Mouse (Mus musculus): ENCODE measurements around the gene Tmem107. TPM values are rescaled to one million over a fixed set of nuclear protein-coding genes. Genes with fewer than 3 reads are reported as not detected.

Gene Tmem107
- total RNA-seq, 2 experiments from 2014 or later, result 23.3 to 28.0 TPM

GRCm38 (mm10) chr11:69096987-69097900 is 26.6 kb downstream of the Tmem107 start:
- intact Hi-C loops (cut with DNase I), result loop anchor here (5.0 kb wide), 1 partner anchor 315 kb away; the partner anchor contains the start of gene Kdm6b
- DNase-seq (ENCODE audit: extremely low spot score in 1 of 2, low spot score in 2 of 2), result peak; percentile 96 to 98
- peak overlapping the region; percentile 99 for H3K27ac ChIP-seq
- H3K4me3 ChIP-seq, result peak overlapping the region; percentile 87
- no peak for TF ChIP-seq CTCF (IDR thresholded peaks at IDR 0.05)

- TF ChIP-seq CTCF (IDR thresholded peaks at IDR 0.05), result no peak
- no peak for DNase-seq (ENCODE audit: extremely low spot score in 1 of 2, low spot score in 2 of 2)
- peak overlapping the region; percentile 87 for H3K4me3 ChIP-seq
- intact Hi-C loops (cut with DNase I), result loop anchor here (5.0 kb wide), 1 partner anchor 314 kb away; the partner anchor contains the start of gene Kdm6b
- H3K27ac ChIP-seq, result peak overlapping the region; percentile 99
These were observed 27.6 kb downstream of the Tmem107 start for GRCm38 (mm10) chr11:69098039-69098761.

GRCm38 (mm10) chr11:69098762-69099091 is 28.1 kb downstream of the Tmem107 start:
- intact Hi-C loops (cut with DNase I), result loop anchor here (5.0 kb wide), 1 partner anchor 314 kb away; the partner anchor contains the start of gene Kdm6b
- peak overlapping the region; percentile 99 for H3K27ac ChIP-seq
- no peak for TF ChIP-seq CTCF (IDR thresholded peaks at IDR 0.05)
- H3K4me3 ChIP-seq, result peak overlapping the region; percentile 87
- peak; percentile 96 to 97 for DNase-seq (ENCODE audit: extremely low spot score in 1 of 2, low spot score in 2 of 2)

GRCm38 (mm10) chr11:69099177-69099914 is 28.7 kb downstream of the Tmem107 start:
- no peak for TF ChIP-seq CTCF (IDR thresholded peaks at IDR 0.05)
- no peak for DNase-seq (ENCODE audit: extremely low spot score in 1 of 2, low spot score in 2 of 2)
- Histone ChIP-seq H3K27ac (peak overlapping the region; percentile 99), H3K4me3 (peak overlapping the region; percentile 87)
- intact Hi-C loops (cut with DNase I), result loop anchor here (5.0 kb wide), 1 partner anchor 313 kb away; the partner anchor contains the start of gene Kdm6b

- DNase-seq (ENCODE audit: extremely low spot score in 1 of 2, low spot score in 2 of 2), result peak; percentile 93 to 94
- peak; percentile 18 for TF ChIP-seq CTCF (IDR thresholded peaks at IDR 0.05)
- Histone ChIP-seq H3K4me3 (peak overlapping the region; percentile 87), H3K27ac (peak overlapping the region; percentile 99)
- intact Hi-C loops (cut with DNase I), result loop anchor here (5.0 kb wide), 1 partner anchor 312 kb away; the partner anchor contains the start of gene Kdm6b
These were observed 29.3 kb downstream of the Tmem107 start for GRCm38 (mm10) chr11:69099915-69100345.

GRCm38 (mm10) chr11:69100639-69101360 is 30.2 kb downstream of the Tmem107 start:
- Histone ChIP-seq H3K4me3 (peak overlapping the region; percentile 87), H3K27ac (peak overlapping the region; percentile 99)
- DNase-seq (ENCODE audit: extremely low spot score in 1 of 2, low spot score in 2 of 2), result no peak
- intact Hi-C loops (cut with DNase I), result no loop called here
- TF ChIP-seq CTCF (IDR thresholded peaks at IDR 0.05), result no peak

GRCm38 (mm10) chr11:69101604-69102402 is 31.2 kb downstream of the Tmem107 start:
- Histone ChIP-seq H3K27ac (peak overlapping the region; percentile 60), H3K4me3 (peak overlapping the region; percentile 23; the same call in 1 of the 2 replicates)
- TF ChIP-seq CTCF (IDR thresholded peaks at IDR 0.05), result no peak
- intact Hi-C loops (cut with DNase I), result loop anchor here (1.0 kb wide), 1 partner anchor 8 kb away; no protein-coding TSS in a partner anchor
- DNase-seq (ENCODE audit: extremely low spot score in 1 of 2, low spot score in 2 of 2), result no peak

GRCm38 (mm10) chr11:69102403-69102725 is 31.8 kb downstream of the Tmem107 start:
- no peak for DNase-seq (ENCODE audit: extremely low spot score in 1 of 2, low spot score in 2 of 2)
- Histone ChIP-seq H3K27ac (peak overlapping the region; percentile 60), H3K4me3 (no peak overlapping the region)
- intact Hi-C loops (cut with DNase I), result loop anchor here (1.0 kb wide), 1 partner anchor 8 kb away; no protein-coding TSS in a partner anchor
- no peak for TF ChIP-seq CTCF (IDR thresholded peaks at IDR 0.05)

GRCm38 (mm10) chr11:69103121-69103520 is 32.5 kb downstream of the Tmem107 start:
- intact Hi-C loops (cut with DNase I), result no loop called here
- no peak for TF ChIP-seq CTCF (IDR thresholded peaks at IDR 0.05)
- DNase-seq (ENCODE audit: extremely low spot score in 1 of 2, low spot score in 2 of 2), result no peak
- H3K4me3 ChIP-seq, result no peak overlapping the region
- no peak overlapping the region for H3K27ac ChIP-seq

Data from left cerebral cortex, adult 2 months (tissue).